Mouse (Mus musculus): ENCODE measurements around the gene Gpr87. TPM values are rescaled to one million over a fixed set of nuclear protein-coding genes. Genes with fewer than 3 reads are reported as not detected.
A peak's percentile ranks its signal among the peaks of the same experiment; 100 is the strongest.

Gpr87 gene
- not detected in 2 replicates for polyA plus RNA-seq (2014; fragmentation: Nextera tagmentation; extraction: Ambion mirVana)

DNA sequence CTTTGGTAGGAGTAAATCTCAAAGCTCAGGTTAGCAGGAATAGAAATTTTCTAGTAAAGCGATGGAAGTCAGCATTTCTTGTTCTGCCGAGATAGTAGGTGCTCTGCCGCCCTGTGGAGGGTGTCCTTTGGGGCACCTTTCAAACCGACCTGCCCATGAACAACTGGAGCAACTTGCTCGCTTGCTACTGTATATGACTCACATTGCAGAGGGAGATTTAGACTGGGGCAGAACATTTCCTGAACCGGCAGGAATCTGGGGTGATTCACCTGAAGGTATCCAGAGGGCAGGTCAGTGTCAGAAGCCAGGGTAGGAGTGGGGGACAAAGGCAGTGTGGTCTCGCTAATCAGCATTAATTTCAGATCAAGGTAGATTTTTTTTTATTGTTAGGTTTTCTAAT lies at the start of gene Gpr87:
Gene Gpr87, minus strand, starts transcription at position 167 of the 400 bp plus-strand sequence.
- H3K9ac ChIP-seq (ENCODE audit: low read length): no peak within 1 kb of the TSS
- no peaks in the 10 kb centered on the region for H3K27me3 ChIP-seq (replicated peaks; ENCODE audit: control insufficient read depth, insufficient read depth, low read length)
- no peak within 1 kb of the TSS for H3K4me2 ChIP-seq (ENCODE audit: low read length)
- DNase-seq (ENCODE audit: low spot score): no peak
- no peak for ATAC-seq
- H3K4me1 ChIP-seq (ENCODE audit: control insufficient read depth, insufficient read depth, low read length): no peaks in the 10 kb centered on the region
- no peaks in the 10 kb centered on the region for H3K36me3 ChIP-seq (ENCODE audit: control insufficient read depth, insufficient read depth, low read length)
- no peaks in the 10 kb centered on the region for H3K9me3 ChIP-seq (replicated peaks; ENCODE audit: control insufficient read depth, low read length)
- no peak within 1 kb of the TSS for H3K4me3 ChIP-seq (ENCODE audit: low read depth, low read length)
- H3K27ac ChIP-seq (ENCODE audit: low read depth, low read length): no peak within 1 kb of the TSS
- WGBS: 93% methylated on average over 7 of the region's 7 CpGs

DNA sequence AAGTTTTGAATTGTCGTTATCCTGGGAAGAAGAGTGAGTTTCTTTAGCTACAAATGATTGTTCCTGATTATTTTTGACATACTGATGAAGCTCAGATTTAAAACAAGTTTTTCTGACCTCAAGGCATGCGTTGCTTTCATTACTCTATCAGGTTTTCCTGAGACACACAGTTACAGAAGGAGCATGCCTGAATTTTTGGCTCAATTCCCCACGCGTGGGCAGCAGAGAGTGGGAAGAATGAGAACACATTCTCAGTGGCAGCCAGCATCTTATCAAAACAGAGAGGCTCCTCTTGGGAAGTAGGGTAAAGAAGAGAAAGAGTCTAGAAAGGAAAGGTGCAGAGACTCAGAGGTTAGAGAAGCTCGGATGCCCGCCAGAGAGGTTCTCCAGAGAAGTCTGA lies 48.5 kb upstream of the Gpr87 start:
- WGBS: 79% methylated on average over 6 of the region's 6 CpGs
- Histone ChIP-seq H3K36me3 (ENCODE audit: control insufficient read depth, insufficient read depth, low read length) (no peaks in the 10 kb centered on the region), H3K9ac (ENCODE audit: low read length) (no peak overlapping the region), H3K4me2 (ENCODE audit: low read length) (no peak overlapping the region), H3K9me3 (replicated peaks; ENCODE audit: control insufficient read depth, low read length) (no peaks in the 10 kb centered on the region), H3K27me3 (replicated peaks; ENCODE audit: control insufficient read depth, insufficient read depth, low read length) (no peaks in the 10 kb centered on the region), H3K27ac (ENCODE audit: low read depth, low read length) (no peak overlapping the region), H3K4me3 (ENCODE audit: low read depth, low read length) (no peak overlapping the region), H3K4me1 (ENCODE audit: control insufficient read depth, insufficient read depth, low read length) (no peaks in the 10 kb centered on the region)
- ATAC-seq: no peak
- DNase-seq (ENCODE audit: low spot score): no peak

DNA sequence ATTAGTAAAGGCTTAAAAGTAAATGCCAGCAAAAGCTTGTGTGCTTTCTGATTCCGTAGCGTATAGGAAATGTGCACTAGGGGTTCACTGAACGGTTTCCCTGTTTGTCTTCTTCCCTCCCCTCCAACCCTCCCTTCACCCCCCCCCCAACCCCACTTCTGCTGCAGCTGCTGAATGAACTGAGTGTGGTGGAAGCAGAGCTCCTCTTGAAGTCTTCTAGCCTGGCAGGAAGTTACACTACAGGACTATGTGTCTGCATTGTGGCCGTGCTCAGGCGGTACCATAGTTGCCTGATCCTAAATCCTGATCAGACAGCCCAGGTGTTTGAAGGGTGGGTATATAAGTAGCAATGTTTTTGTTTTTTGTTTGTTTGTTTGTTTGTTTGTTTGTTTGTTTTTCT lies 40.0 kb upstream of the Gpr87 start:
- DNase-seq (ENCODE audit: low spot score): no peak
- WGBS: 79% methylated on average over 5 of the region's 5 CpGs

DNA sequence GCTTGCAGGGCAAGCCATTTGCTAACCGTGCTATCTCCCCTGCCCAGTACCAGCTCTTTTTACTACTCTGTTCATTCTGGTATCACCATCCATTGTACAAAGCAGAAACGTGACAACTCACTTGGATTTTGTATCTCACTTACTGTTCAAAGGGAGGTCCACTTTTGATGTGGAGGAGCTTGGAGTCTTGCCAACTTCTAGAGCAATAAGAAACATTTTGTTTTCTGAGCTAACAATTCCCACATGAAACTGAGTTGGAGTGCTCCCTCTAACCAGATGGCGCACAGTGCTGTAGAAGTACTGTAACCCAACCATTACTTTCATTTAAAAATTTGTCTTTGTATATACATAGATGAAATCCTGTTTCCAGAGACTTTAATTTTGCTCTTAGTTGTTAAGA lies 36.0 kb upstream of the Gpr87 start:
- no peaks in the 10 kb centered on the region for H3K4me1 ChIP-seq (ENCODE audit: control insufficient read depth, insufficient read depth, low read length)
- ATAC-seq (no peak), DNase-seq (ENCODE audit: low spot score) (peak; percentile 20)
- 71% methylated on average over 3 of the region's 3 CpGs for WGBS
- no peak overlapping the region for H3K9ac ChIP-seq (ENCODE audit: low read length)
- H3K9me3 ChIP-seq (replicated peaks; ENCODE audit: control insufficient read depth, low read length): no peaks in the 10 kb centered on the region
- H3K36me3 ChIP-seq (ENCODE audit: control insufficient read depth, insufficient read depth, low read length): no peaks in the 10 kb centered on the region
- H3K4me2 ChIP-seq (ENCODE audit: low read length): no peak overlapping the region
- H3K4me3 ChIP-seq (ENCODE audit: low read depth, low read length): no peak overlapping the region
- H3K27me3 ChIP-seq (replicated peaks; ENCODE audit: control insufficient read depth, insufficient read depth, low read length): no peaks in the 10 kb centered on the region
- H3K27ac ChIP-seq (ENCODE audit: low read depth, low read length): no peak overlapping the region

More for the DNA sequence above, 40.0 kb upstream of the Gpr87 start:
- no peaks in the 10 kb centered on the region for H3K27me3 ChIP-seq (replicated peaks; ENCODE audit: control insufficient read depth, insufficient read depth, low read length)
- no peaks in the 10 kb centered on the region for H3K9me3 ChIP-seq (replicated peaks; ENCODE audit: control insufficient read depth, low read length)
- no peak overlapping the region for H3K9ac ChIP-seq (ENCODE audit: low read length)
- no peak overlapping the region for H3K4me3 ChIP-seq (ENCODE audit: low read depth, low read length)
- H3K4me2 ChIP-seq (ENCODE audit: low read length): no peak overlapping the region
- no peaks in the 10 kb centered on the region for H3K4me1 ChIP-seq (ENCODE audit: control insufficient read depth, insufficient read depth, low read length)
- H3K27ac ChIP-seq (ENCODE audit: low read depth, low read length): no peak overlapping the region
- ATAC-seq: no peak
- no peaks in the 10 kb centered on the region for H3K36me3 ChIP-seq (ENCODE audit: control insufficient read depth, insufficient read depth, low read length)

DNA sequence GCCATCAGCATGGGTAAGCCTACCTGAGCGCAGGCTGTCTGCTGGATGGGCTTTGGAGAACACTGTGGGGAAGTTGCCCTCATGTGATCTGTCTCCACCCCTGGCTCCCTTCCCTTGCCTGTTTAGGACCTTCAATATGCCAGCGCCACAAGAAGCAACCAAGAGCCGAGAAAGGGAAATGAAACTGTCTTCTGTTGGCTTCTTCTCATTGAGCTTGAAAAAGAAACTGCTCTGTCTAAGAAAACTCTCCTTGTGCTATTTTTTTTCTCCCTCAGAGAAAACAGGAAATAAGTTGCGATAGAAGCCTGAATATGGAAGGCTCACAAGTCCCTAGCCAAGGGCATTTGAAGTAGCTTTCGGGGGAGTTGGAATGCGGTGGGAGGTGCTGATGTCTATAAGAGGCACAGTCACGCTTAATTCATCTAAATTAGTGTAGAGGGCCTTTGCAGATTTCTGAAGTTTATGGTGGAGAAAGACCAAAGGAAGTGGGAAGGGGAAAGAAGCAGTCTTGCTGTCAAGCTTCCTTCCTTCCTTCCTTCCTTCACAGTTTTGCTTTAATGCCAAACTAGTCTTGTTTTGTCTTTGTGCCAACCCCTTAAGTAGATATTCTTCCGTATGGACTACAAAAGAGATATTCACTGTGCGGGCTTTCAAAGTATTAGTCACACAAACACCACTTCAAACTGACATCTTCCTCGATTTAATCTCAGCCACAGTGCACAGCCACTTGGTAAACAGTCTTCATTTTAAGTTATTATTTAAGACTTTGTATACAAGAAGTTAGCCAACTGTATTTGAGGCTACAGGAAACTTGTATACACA lies 34.0 kb upstream of the Gpr87 start:
- no peak for DNase-seq (ENCODE audit: low spot score)
- Histone ChIP-seq H3K4me2 (ENCODE audit: low read length) (no peak overlapping the region), H3K36me3 (ENCODE audit: control insufficient read depth, insufficient read depth, low read length) (no peaks in the 10 kb centered on the region), H3K27me3 (replicated peaks; ENCODE audit: control insufficient read depth, insufficient read depth, low read length) (no peaks in the 10 kb centered on the region), H3K4me3 (ENCODE audit: low read depth, low read length) (no peak overlapping the region), H3K4me1 (ENCODE audit: control insufficient read depth, insufficient read depth, low read length) (no peaks in the 10 kb centered on the region), H3K27ac (ENCODE audit: low read depth, low read length) (no peak overlapping the region), H3K9ac (ENCODE audit: low read length) (no peak overlapping the region), H3K9me3 (replicated peaks; ENCODE audit: control insufficient read depth, low read length) (no peaks in the 10 kb centered on the region)
- ATAC-seq: no peak
- WGBS: 78% methylated on average over 10 of the region's 10 CpGs

DNA sequence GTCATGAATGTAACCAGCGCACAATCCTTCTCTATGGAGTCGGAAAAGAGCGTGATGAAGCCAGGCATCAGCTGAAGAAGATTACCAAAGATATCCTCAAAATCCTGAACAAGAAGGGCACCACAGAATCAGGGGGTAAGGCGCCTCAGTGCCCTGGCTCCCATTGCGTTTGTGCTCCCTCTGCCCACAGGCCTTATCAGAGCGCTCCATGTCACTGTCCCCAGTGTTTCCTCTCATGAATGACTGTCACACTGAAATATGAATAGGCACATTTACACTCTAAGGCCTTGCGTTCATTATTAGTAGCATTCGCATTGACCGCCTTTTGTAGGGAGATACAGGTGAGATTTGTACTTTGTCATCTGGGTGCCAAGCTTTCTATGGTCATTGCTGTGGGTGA lies 32.8 kb upstream of the Gpr87 start:
- no peaks in the 10 kb centered on the region for H3K4me1 ChIP-seq (ENCODE audit: control insufficient read depth, insufficient read depth, low read length)
- no peaks in the 10 kb centered on the region for H3K36me3 ChIP-seq (ENCODE audit: control insufficient read depth, insufficient read depth, low read length)
- DNase-seq (ENCODE audit: low spot score) (no peak), ATAC-seq (no peak)
- H3K27me3 ChIP-seq (replicated peaks; ENCODE audit: control insufficient read depth, insufficient read depth, low read length): no peaks in the 10 kb centered on the region
- WGBS: 96% methylated on average over 9 of the region's 9 CpGs
- no peaks in the 10 kb centered on the region for H3K9me3 ChIP-seq (replicated peaks; ENCODE audit: control insufficient read depth, low read length)
- H3K4me2 ChIP-seq (ENCODE audit: low read length): no peak overlapping the region
- H3K4me3 ChIP-seq (ENCODE audit: low read depth, low read length): no peak overlapping the region
- H3K27ac ChIP-seq (ENCODE audit: low read depth, low read length): no peak overlapping the region
- H3K9ac ChIP-seq (ENCODE audit: low read length): no peak overlapping the region

DNA sequence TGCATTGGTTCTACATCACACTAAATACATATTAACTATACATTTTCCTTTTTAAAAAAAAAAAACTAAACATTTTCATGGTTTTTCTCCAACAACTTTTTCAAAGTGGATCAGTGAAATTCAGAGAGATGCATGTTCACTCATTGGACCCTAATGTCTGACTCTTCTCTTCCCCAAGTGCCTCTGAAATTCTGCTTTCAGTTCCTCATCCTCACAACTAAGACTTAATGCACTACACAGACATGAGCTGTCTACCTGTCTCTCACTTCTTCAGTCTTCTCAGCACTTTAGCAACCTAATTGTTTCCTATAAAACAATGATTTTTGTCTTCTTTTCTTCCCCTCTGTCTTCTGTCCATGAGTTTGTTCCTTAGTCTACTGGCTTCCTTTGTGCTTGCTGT lies 30.5 kb upstream of the Gpr87 start:
- Histone ChIP-seq H3K9ac (ENCODE audit: low read length) (no peak overlapping the region), H3K4me3 (ENCODE audit: low read depth, low read length) (no peak overlapping the region), H3K9me3 (replicated peaks; ENCODE audit: control insufficient read depth, low read length) (no peaks in the 10 kb centered on the region), H3K27me3 (replicated peaks; ENCODE audit: control insufficient read depth, insufficient read depth, low read length) (no peaks in the 10 kb centered on the region), H3K4me2 (ENCODE audit: low read length) (no peak overlapping the region), H3K36me3 (ENCODE audit: control insufficient read depth, insufficient read depth, low read length) (no peaks in the 10 kb centered on the region), H3K27ac (ENCODE audit: low read depth, low read length) (no peak overlapping the region), H3K4me1 (ENCODE audit: control insufficient read depth, insufficient read depth, low read length) (no peaks in the 10 kb centered on the region)
- DNase-seq (ENCODE audit: low spot score) (no peak), ATAC-seq (no peak)

DNA sequence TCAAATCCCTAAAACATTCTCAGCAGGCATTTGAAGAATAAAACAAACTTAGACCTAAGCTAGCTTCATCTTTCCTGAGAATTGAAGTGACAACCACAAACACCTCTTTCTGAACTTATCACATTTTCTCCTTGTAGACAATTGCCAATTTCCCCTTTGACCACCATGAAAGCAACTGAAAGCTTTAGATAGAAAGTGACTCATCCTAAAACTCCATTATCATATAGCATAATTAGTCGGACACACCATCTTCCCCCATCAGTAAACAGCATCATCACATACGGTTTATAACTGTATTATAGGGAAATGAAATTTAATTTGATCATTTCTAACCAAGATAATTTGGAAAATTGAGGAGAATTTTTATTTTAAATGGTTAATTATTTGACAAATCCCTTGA lies 27.4 kb upstream of the Gpr87 start:
- Histone ChIP-seq H3K9me3 (replicated peaks; ENCODE audit: control insufficient read depth, low read length) (no peaks in the 10 kb centered on the region), H3K9ac (ENCODE audit: low read length) (no peak overlapping the region), H3K4me2 (ENCODE audit: low read length) (no peak overlapping the region), H3K27me3 (replicated peaks; ENCODE audit: control insufficient read depth, insufficient read depth, low read length) (no peaks in the 10 kb centered on the region), H3K36me3 (ENCODE audit: control insufficient read depth, insufficient read depth, low read length) (no peaks in the 10 kb centered on the region), H3K27ac (ENCODE audit: low read depth, low read length) (no peak overlapping the region), H3K4me1 (ENCODE audit: control insufficient read depth, insufficient read depth, low read length) (no peaks in the 10 kb centered on the region), H3K4me3 (ENCODE audit: low read depth, low read length) (no peak overlapping the region)
- DNase-seq (ENCODE audit: low spot score) (no peak), ATAC-seq (no peak)
- WGBS: 89% methylated on average over 2 of the region's 2 CpGs

DNA sequence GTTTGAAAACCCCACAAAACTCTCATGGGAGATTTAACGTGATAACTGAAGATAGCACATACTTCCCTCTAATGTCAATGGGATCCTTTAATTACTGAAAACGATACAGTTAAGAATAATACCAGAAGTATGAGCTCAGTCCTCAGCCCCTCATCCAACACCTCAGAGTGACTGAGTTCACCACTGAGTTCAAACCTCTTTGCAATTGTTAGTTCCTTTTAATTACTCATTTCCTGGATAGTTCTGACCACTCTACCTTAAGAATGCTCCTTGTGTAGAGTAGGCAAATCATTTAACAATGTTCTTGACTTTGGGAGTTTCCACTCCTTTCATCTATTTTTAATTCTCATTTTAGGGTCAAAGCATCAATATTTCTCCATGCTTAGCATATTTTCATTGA lies 24.4 kb upstream of the Gpr87 start:
- H3K36me3 ChIP-seq (ENCODE audit: control insufficient read depth, insufficient read depth, low read length): no peaks in the 10 kb centered on the region
- no peak overlapping the region for H3K4me2 ChIP-seq (ENCODE audit: low read length)
- WGBS: 85% methylated on average over 2 of the region's 2 CpGs
- ATAC-seq (no peak), DNase-seq (ENCODE audit: low spot score) (no peak)
- H3K9me3 ChIP-seq (replicated peaks; ENCODE audit: control insufficient read depth, low read length): no peaks in the 10 kb centered on the region
- no peak overlapping the region for H3K4me3 ChIP-seq (ENCODE audit: low read depth, low read length)
- H3K4me1 ChIP-seq (ENCODE audit: control insufficient read depth, insufficient read depth, low read length): no peaks in the 10 kb centered on the region
- H3K27ac ChIP-seq (ENCODE audit: low read depth, low read length): no peak overlapping the region
- H3K27me3 ChIP-seq (replicated peaks; ENCODE audit: control insufficient read depth, insufficient read depth, low read length): no peaks in the 10 kb centered on the region
- H3K9ac ChIP-seq (ENCODE audit: low read length): no peak overlapping the region

All from forebrain, embryonic 14.5 days (tissue).